Mouse (Mus musculus): ENCODE measurements at regions not wholly inside any gene's neighbourhood (a gene's known extent, or its start where the extent isn't known, plus 50 kb on each side); places are given as distances from the start of the nearest gene placed in this dataset.
"Not testable (repeated sequence)": the region's sequence is repeated elsewhere in the genome, so short reads cannot be mapped to it uniquely, and the experiment has no call there.

- no peak for DNase-seq (ENCODE audit: low spot score in 2 of 2)
Observed at GRCm38 (mm10) chr8:15670722-15671121, 624.8 kb upstream of the BB014433 start.

- DNase-seq (ENCODE audit: low spot score in 2 of 2): no peak
Observed at GRCm38 (mm10) chr8:15670298-15670697, 624.4 kb upstream of the BB014433 start.

- DNase-seq (ENCODE audit: low spot score in 2 of 2): no peak
Observed at GRCm38 (mm10) chr8:15669515-15669914, 623.6 kb upstream of the BB014433 start.

- DNase-seq (ENCODE audit: low spot score in 2 of 2): peak in 1 of 2 experiments; percentile 6
Observed at GRCm38 (mm10) chr8:15660602-15661001, 614.7 kb upstream of the BB014433 start.

GRCm38 (mm10) chr8:15634769-15635366 is 589.0 kb upstream of the BB014433 start:
- no peak for DNase-seq (ENCODE audit: low spot score in 2 of 2)

GRCm38 (mm10) chr8:15628584-15628983 is 582.7 kb upstream of the BB014433 start:
- no peak for DNase-seq (ENCODE audit: low spot score in 2 of 2)

- not testable (repeated sequence) for DNase-seq (ENCODE audit: low spot score in 2 of 2)
Observed at GRCm38 (mm10) chr8:15623602-15624392, 577.9 kb upstream of the BB014433 start.

GRCm38 (mm10) chr8:15610217-15610616 is 564.3 kb upstream of the BB014433 start:
- DNase-seq (ENCODE audit: low spot score in 2 of 2): no peak

GRCm38 (mm10) chr8:15607598-15608215 is 561.8 kb upstream of the BB014433 start:
- DNase-seq (ENCODE audit: low spot score in 2 of 2): no peak

GRCm38 (mm10) chr8:15601531-15601930 is 555.7 kb upstream of the BB014433 start:
- DNase-seq (ENCODE audit: low spot score in 2 of 2): no peak

- no peak for DNase-seq (ENCODE audit: low spot score in 2 of 2)
Observed at GRCm38 (mm10) chr8:15593106-15593505, 547.2 kb upstream of the BB014433 start.

- no peak for DNase-seq (ENCODE audit: low spot score in 2 of 2)
Observed at GRCm38 (mm10) chr8:15583782-15584181, 537.9 kb upstream of the BB014433 start.

GRCm38 (mm10) chr8:15570091-15570490 is 524.2 kb upstream of the BB014433 start:
- peak; percentile 73 to 85 for DNase-seq (ENCODE audit: low spot score in 2 of 2)

- no peak for DNase-seq (ENCODE audit: low spot score in 2 of 2)
Observed at GRCm38 (mm10) chr8:15567742-15568141, 521.9 kb upstream of the BB014433 start.

GRCm38 (mm10) chr8:15562310-15563296 is 516.7 kb upstream of the BB014433 start:
- peak; percentile 52 to 65 for DNase-seq (ENCODE audit: low spot score in 2 of 2)

- no peak for DNase-seq (ENCODE audit: low spot score in 2 of 2)
Observed at GRCm38 (mm10) chr8:15532027-15532426, 486.1 kb upstream of the BB014433 start.

GRCm38 (mm10) chr8:15525461-15525860 is 479.6 kb upstream of the BB014433 start:
- no peak for DNase-seq (ENCODE audit: low spot score in 2 of 2)

- DNase-seq (ENCODE audit: low spot score in 2 of 2): peak; percentile 83 to 87
Observed at GRCm38 (mm10) chr8:15519896-15520295, 474.0 kb upstream of the BB014433 start.

- DNase-seq (ENCODE audit: low spot score in 2 of 2): peak; percentile 39 to 62
Observed at GRCm38 (mm10) chr8:15500973-15501372, 455.1 kb upstream of the BB014433 start.

- DNase-seq (ENCODE audit: low spot score in 2 of 2): peak in 1 of 2 experiments; percentile 54
Observed at GRCm38 (mm10) chr8:15497566-15497965, 451.7 kb upstream of the BB014433 start.

- peak; percentile 75 to 87 for DNase-seq (ENCODE audit: low spot score in 2 of 2)
Observed at GRCm38 (mm10) chr8:15496248-15496647, 450.4 kb upstream of the BB014433 start.
